Mouse (Mus musculus) hindbrain, embryonic 13.5 days (tissue): Measurements from ENCODE around the gene Nup210l. TPM values are rescaled to one million over a fixed set of nuclear protein-coding genes. Genes with fewer than 3 reads are reported as not detected.

Experiments used
- ATAC-seq: fragments of 200-750 bp; cut with Nextera tagmentation; 2 replicates; pipeline ENCODE4 v1.8.0; 2017; ENCODE audit warnings: moderate TSS enrichment; ENCODE audit not compliant: low FRiP score
- H3K27ac ChIP-seq: fragments of 300-500 bp; sonication (generic); 2 replicates; pipeline ENCODE4 v1.5.1; 2015; ENCODE audit warnings: inconsistent platforms, mild to moderate bottlenecking, moderate library complexity
- H3K27me3 ChIP-seq: fragments of 300-500 bp; sonication (generic); 2 replicates; pipeline ENCODE4 v1.6.1; 2015; ENCODE audit warnings: mild to moderate bottlenecking, inconsistent platforms
- H3K36me3 ChIP-seq: fragments of 300-500 bp; sonication (generic); 2 replicates; pipeline ENCODE4 v1.6.1; 2015; ENCODE audit warnings: mild to moderate bottlenecking, inconsistent platforms
- H3K4me1 ChIP-seq: fragments of 300-500 bp; sonication (generic); replicated peaks from 2 replicates; pipeline ENCODE4 v1.6.1; 2015; ENCODE audit warnings: inconsistent platforms
- H3K4me2 ChIP-seq: fragments of 300-500 bp; sonication (generic); 2 replicates; pipeline ENCODE4 v1.6.1; 2015; ENCODE audit warnings: inconsistent platforms, mild to moderate bottlenecking, moderate library complexity
- H3K4me3 ChIP-seq: fragments of 300-500 bp; sonication (generic); 2 replicates; pipeline ENCODE4 v1.5.1; 2015; ENCODE audit warnings: mild to moderate bottlenecking, inconsistent platforms
- H3K9ac ChIP-seq: fragments of 300-500 bp; sonication (generic); 2 replicates; pipeline ENCODE4 v1.6.1; 2015; ENCODE audit warnings: mild to moderate bottlenecking, inconsistent platforms
- H3K9me3 ChIP-seq: fragments of 300-500 bp; sonication (generic); 2 replicates; pipeline ENCODE4 v1.6.1; 2016; ENCODE audit warnings: inconsistent platforms
- WGBS: fragments of 180-500 bp; shearing (Covaris S2); methylation state at CpG from one replicate; pipeline ENCODE4 v1.1.7; 2015; 5-methylcytosine and 5-hydroxymethylcytosine counted together
- polyA plus RNA-seq: library from polyadenylated mRNA; unstranded; fragments of >200 nt; fragmentation: Nextera tagmentation; extraction: Ambion mirVana; gene quantifications from 2 replicates; pipeline ENCODE4 v1.2.1, GENCODE M21; 2015

Nup210l gene
- polyA plus RNA-seq, 1 experiment from 2014 or later: 0.31 TPM

DNA sequence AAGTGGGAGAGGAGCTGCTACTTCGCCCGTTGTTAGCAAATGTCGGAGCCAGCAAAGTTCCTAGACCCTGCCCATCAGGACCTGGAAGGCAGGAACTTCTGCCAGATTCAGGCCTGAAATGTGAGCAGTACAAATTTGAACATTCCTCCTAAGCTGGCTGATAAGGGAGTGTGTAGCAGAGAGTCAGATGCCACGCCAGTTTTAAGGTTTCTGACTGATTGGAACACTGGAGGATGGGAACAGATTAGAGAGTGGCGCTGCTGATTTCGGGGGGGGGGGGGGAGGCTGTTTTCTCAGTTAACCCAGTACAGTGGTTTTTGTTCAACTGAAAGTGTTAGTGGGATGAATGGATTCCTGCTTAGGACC lies 23.5 kb upstream of the Nup210l start:
- Histone ChIP-seq H3K4me1 (peaks cover 64% of the 10 kb centered on the region), H3K36me3 (no peaks in the 10 kb centered on the region), H3K4me3 (peak overlapping the region; percentile 92), H3K9me3 (no peaks in the 10 kb centered on the region), H3K9ac (peak overlapping the region; percentile 91), H3K27me3 (no peaks in the 10 kb centered on the region), H3K27ac (peak overlapping the region; percentile 97), H3K4me2 (peak overlapping the region; percentile 93)
- no peak for ATAC-seq
- WGBS: 1% methylated on average over 6 of the region's 6 CpGs

DNA sequence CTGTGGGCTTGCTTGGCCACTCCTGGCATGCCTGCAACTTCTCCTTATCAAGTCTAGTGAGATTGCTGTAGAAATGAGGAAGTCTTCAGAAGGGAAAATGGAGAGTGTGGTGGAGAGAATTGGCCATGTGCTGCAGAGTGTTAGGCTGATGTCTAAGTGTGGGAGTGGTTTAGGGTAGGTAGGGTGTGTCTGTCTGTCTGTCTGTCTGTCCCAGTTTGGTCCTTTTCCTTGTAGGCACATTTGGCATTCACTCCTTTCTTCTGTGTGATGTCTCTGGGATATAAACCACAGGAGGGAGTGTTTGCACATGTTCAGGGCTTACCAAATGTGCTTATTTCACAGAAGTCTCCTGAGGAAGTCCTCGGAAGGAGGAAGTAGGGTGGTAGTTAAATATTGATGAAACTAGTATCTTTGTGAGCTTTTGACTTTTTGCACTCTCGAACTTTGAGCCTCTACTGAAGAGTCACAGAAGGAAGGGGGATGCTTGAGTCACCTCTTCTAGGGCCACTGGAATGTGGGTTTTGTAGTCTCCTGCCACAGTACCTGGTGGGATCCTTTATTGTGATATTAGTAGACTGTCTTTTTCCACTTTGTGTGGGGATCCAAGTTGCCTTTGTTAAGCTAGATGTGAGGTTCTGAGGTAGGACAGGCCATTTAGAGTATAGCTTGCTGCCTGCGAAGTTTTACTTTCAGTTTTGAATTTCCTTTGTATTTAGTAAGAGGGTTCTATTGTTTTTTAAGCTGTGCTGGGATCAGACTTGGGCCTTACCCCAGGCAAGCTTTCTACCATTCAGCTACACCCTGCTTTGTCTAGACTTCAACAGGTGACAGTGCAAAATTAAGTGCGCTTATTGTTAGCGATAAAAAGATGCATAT lies 22.3 kb upstream of the Nup210l start:
- no peaks in the 10 kb centered on the region for H3K27me3 ChIP-seq
- peaks cover 4% of the 10 kb centered on the region for H3K36me3 ChIP-seq
- peaks cover 65% of the 10 kb centered on the region for H3K4me1 ChIP-seq
- peak overlapping the region; percentile 51; the same call in 1 of the 2 replicates for H3K9ac ChIP-seq
- H3K4me3 ChIP-seq: peak overlapping the region; percentile 92
- no peaks in the 10 kb centered on the region for H3K9me3 ChIP-seq
- no peak overlapping the region for H3K27ac ChIP-seq
- H3K4me2 ChIP-seq: peak overlapping the region; percentile 93
- no peak for ATAC-seq
- 78% methylated on average over 5 of the region's 5 CpGs for WGBS

- Histone ChIP-seq H3K9me3 (no peaks in the 10 kb centered on the region), H3K9ac (peak overlapping the region; percentile 57), H3K4me2 (peak overlapping the region; percentile 13; the same call in 1 of the 2 replicates), H3K27ac (peak overlapping the region; percentile 30), H3K4me1 (peaks cover 59% of the 10 kb centered on the region), H3K4me3 (no peak overlapping the region), H3K36me3 (peaks cover 18% of the 10 kb centered on the region), H3K27me3 (no peaks in the 10 kb centered on the region)
- ATAC-seq: no peak
- 61% methylated on average over 5 of the region's 5 CpGs for WGBS
These were observed 20.9 kb upstream of the Nup210l start for GRCm38 (mm10) chr3:90083034-90083433.

GRCm38 (mm10) chr3:90083698-90084324 lies 20.1 kb upstream of the Nup210l start:
- H3K27me3 ChIP-seq: no peaks in the 10 kb centered on the region
- H3K9me3 ChIP-seq: no peaks in the 10 kb centered on the region
- no peak for ATAC-seq
- peaks cover 56% of the 10 kb centered on the region for H3K4me1 ChIP-seq
- peak overlapping the region; percentile 30 for H3K27ac ChIP-seq
- H3K9ac ChIP-seq: peak overlapping the region; percentile 57; the same call in 1 of the 2 replicates
- 42% methylated on average over 3 of the region's 3 CpGs for WGBS
- H3K36me3 ChIP-seq: peaks cover 25% of the 10 kb centered on the region
- peak overlapping the region; percentile 13 for H3K4me2 ChIP-seq
- no peak overlapping the region for H3K4me3 ChIP-seq

DNA sequence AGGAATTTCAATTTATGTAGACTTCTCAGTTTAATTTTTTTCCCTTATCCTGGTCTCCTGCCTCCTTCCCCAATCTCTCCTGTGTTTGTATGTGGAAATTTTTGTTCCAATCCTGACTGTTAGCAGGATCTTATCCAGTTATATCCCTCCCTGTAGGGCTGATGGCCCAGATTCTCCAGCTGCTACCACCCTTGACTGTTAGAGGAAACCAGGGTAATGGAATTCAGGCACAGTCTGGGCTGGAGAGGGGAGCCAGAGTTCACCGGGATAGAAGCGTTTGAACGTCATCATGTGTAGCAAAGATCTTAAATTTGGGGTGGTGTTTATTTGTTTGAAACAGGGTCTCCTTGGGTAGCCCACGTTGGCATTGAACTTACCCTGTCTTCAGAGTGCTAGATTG lies 19.1 kb upstream of the Nup210l start:
- Histone ChIP-seq H3K27me3 (no peaks in the 10 kb centered on the region), H3K4me3 (no peak overlapping the region), H3K27ac (0 out of 2 replicates have a peak overlapping the region, but pooled peaks have one; percentile 30), H3K4me1 (peaks cover 53% of the 10 kb centered on the region), H3K36me3 (peaks cover 35% of the 10 kb centered on the region), H3K9me3 (no peaks in the 10 kb centered on the region), H3K4me2 (no peak overlapping the region), H3K9ac (no peak overlapping the region)
- 82% methylated on average over 4 of the region's 4 CpGs for WGBS
- no peak for ATAC-seq

GRCm38 (mm10) chr3:90085281-90085680 lies 18.7 kb upstream of the Nup210l start:
- no peak overlapping the region for H3K27ac ChIP-seq
- ATAC-seq: no peak
- no peaks in the 10 kb centered on the region for H3K9me3 ChIP-seq
- H3K27me3 ChIP-seq: no peaks in the 10 kb centered on the region
- WGBS: 89% methylated on average over 6 of the region's 6 CpGs
- peaks cover 40% of the 10 kb centered on the region for H3K36me3 ChIP-seq
- H3K4me2 ChIP-seq: no peak overlapping the region
- no peak overlapping the region for H3K4me3 ChIP-seq
- H3K9ac ChIP-seq: no peak overlapping the region
- H3K4me1 ChIP-seq: peaks cover 52% of the 10 kb centered on the region

DNA sequence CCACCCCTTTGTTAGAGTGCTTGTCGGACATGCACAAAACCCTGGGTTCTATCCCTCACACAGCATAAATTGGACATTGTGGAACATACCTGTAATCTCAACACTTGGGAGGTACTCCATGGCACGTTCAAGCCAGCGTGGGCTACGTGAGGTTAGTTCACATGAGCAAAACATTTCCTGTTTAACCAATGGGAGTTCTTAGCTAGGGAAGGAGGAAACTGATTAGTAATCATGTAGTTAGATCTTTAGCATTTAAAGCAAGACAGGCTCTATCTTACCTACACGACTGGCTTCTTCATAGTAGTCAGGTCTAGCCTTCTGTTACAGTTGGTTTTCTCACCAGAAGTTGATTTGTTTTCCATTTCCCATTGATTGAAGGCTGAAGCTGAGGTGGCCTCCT lies 17.9 kb upstream of the Nup210l start:
- no peak overlapping the region for H3K27ac ChIP-seq
- WGBS: 89% methylated on average over 5 of the region's 5 CpGs
- H3K4me2 ChIP-seq: no peak overlapping the region
- H3K9me3 ChIP-seq: no peaks in the 10 kb centered on the region
- H3K36me3 ChIP-seq: peaks cover 48% of the 10 kb centered on the region
- no peak overlapping the region for H3K9ac ChIP-seq
- no peak overlapping the region for H3K4me3 ChIP-seq
- H3K4me1 ChIP-seq: peaks cover 44% of the 10 kb centered on the region
- ATAC-seq: no peak
- H3K27me3 ChIP-seq: no peaks in the 10 kb centered on the region

GRCm38 (mm10) chr3:90088617-90089016 lies 15.3 kb upstream of the Nup210l start:
- H3K4me2 ChIP-seq: no peak overlapping the region
- no peak overlapping the region for H3K9ac ChIP-seq
- no peaks in the 10 kb centered on the region for H3K27me3 ChIP-seq
- H3K36me3 ChIP-seq: peaks cover 73% of the 10 kb centered on the region
- H3K9me3 ChIP-seq: no peaks in the 10 kb centered on the region
- peaks cover 19% of the 10 kb centered on the region for H3K4me1 ChIP-seq
- H3K27ac ChIP-seq: no peak overlapping the region
- WGBS: 91% methylated on average over 2 of the region's 2 CpGs
- no peak overlapping the region for H3K4me3 ChIP-seq
- no peak for ATAC-seq

GRCm38 (mm10) chr3:90090892-90091291 lies 13.0 kb upstream of the Nup210l start:
- no peak for ATAC-seq
- Histone ChIP-seq H3K9ac (no peak overlapping the region), H3K27me3 (no peaks in the 10 kb centered on the region), H3K36me3 (peaks cover 93% of the 10 kb centered on the region), H3K4me3 (no peak overlapping the region), H3K4me1 (no peaks in the 10 kb centered on the region), H3K27ac (no peak overlapping the region), H3K4me2 (no peak overlapping the region), H3K9me3 (no peaks in the 10 kb centered on the region)
- WGBS: 95% methylated on average over 6 of the region's 6 CpGs

DNA sequence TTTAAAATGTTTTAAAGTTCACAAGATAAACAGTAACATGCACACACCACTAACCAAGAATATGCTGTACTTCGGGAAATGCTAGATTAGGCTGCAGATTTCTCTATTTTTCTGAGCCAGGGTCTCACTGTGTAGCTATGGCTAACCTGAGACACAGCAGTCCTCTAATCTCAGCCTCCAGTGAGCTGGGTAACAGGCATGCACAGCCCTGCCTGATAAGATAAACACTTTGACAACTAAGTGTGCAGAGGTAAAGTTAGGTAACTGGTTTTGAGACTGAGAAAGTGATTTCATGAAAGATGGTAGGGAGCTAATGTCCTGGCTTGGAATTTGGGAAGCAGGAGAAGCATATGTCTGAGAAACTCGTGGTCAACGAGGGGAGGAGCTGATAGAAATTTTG lies 9.5 kb upstream of the Nup210l start:
- H3K4me3 ChIP-seq: no peak overlapping the region
- no peaks in the 10 kb centered on the region for H3K9me3 ChIP-seq
- no peak overlapping the region for H3K9ac ChIP-seq
- H3K36me3 ChIP-seq: peaks cover 90% of the 10 kb centered on the region
- H3K4me1 ChIP-seq: no peaks in the 10 kb centered on the region
- WGBS: over 99% methylated on average over 3 of the region's 3 CpGs
- H3K4me2 ChIP-seq: no peak overlapping the region
- no peak overlapping the region for H3K27ac ChIP-seq
- ATAC-seq: no peak
- no peaks in the 10 kb centered on the region for H3K27me3 ChIP-seq

DNA sequence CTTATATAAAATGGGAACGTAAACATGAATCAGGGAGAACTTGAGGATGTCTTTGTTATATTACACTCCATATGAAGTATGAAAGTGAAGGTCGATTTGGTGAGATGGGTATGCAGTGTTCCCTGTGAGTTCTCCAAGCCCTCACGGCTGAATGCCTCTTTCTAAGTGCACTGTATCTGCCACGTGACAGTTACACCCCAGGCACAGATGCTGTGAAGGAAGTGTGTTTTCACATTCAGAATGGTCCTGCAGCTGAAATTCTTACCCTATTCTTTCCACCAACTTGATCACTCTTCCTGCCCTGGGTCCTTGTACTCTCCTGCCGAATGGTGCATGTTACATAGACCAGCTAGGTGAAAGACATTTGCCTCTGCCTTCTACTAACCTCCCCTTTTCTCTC lies 6.0 kb upstream of the Nup210l start:
- Histone ChIP-seq H3K4me2 (no peak overlapping the region), H3K4me1 (no peaks in the 10 kb centered on the region), H3K9me3 (no peaks in the 10 kb centered on the region), H3K4me3 (no peak overlapping the region), H3K27me3 (no peaks in the 10 kb centered on the region), H3K27ac (no peak overlapping the region), H3K36me3 (peaks cover 65% of the 10 kb centered on the region), H3K9ac (no peak overlapping the region)
- 88% methylated on average over 5 of the region's 5 CpGs for WGBS
- ATAC-seq: no peak

DNA sequence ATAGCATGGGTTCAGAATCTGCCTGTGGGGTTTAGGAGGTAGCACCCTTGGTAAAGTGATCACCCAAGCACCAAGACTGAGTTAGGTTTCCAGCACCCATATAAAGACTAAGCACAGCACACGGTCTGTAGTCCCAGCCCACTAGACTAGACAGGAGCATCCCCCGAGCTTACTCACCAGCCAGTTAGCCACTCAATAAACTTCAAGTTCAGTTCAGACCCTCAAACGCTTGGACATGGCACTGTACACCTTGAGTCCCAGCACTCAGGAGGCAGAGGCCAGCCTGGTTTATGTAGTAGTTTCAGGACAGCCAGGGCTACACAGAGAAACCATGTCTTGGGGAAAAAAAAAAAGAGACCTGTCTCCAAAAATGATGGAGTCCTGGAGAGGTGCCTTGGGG lies 2.9 kb upstream of the Nup210l start:
- Histone ChIP-seq H3K9me3 (no peaks in the 10 kb centered on the region), H3K27me3 (no peaks in the 10 kb centered on the region), H3K27ac (no peak overlapping the region), H3K9ac (no peak overlapping the region), H3K4me2 (no peak overlapping the region), H3K36me3 (peaks cover 37% of the 10 kb centered on the region), H3K4me1 (no peaks in the 10 kb centered on the region), H3K4me3 (no peak overlapping the region)
- ATAC-seq: no peak
- WGBS: 93% methylated on average over 3 of the region's 3 CpGs
